Mouse (Mus musculus): ENCODE data around the gene Nfkbid.

- peak; percentile 77 for TF ChIP-seq CTCF (IDR thresholded peaks at IDR 0.05; ENCODE audit: low read depth)
- TF ChIP-seq EP300 (optimal IDR thresholded peaks at IDR 0.05), result no peak
These were observed 10.3 kb downstream of the Nfkbid start for GRCm38 (mm10) chr7:30431793-30432192.
